Comparison of ENCODE assay signal across 9 mouse cellular contexts in the genomic region with DNA sequence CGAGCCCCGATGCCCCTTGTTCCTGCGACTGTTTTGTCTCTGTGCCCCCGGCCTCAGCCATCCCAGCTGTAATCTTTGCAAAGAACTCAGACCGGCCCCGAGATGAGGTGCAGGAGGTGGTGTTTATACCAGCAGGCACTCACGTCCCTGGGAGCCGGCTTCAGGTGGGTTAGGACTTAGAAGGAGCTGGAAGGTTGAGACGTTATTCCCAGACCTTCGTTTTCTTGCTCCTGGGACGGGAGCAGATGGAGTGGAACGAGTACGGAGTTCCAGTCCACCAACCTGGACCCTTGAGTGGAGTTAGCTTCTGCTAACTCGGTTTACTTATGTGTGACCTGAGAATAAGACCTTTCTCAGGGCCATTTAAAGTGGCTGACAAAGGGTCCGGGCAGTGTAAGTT. TPM values are rescaled to one million over a fixed set of nuclear protein-coding genes. Genes with fewer than 3 reads are reported as not detected.
A peak's percentile ranks its signal among the peaks of the same experiment; 100 is the strongest.
DNase-seq lines count a peak whose midpoint lies in the region; ATAC-seq and TF ChIP-seq lines count a peak whose summit lies in the region.
"Had no signal": no experiment of that assay in that cellular context is flagged by ENCODE, and none has a peak within 500 bp of the region (broad histone marks: within the 10 kb centered on the region; RNA-seq: fewer than 3 reads in every experiment).

No protein-coding gene starts in this region.

- 20% methylated on average over 15 of the region's 15 CpGs for WGBS in heart, embryonic 16.5 days
- 16% methylated on average over 15 of the region's 15 CpGs for WGBS in intestine, embryonic 15.5 days
- WGBS in midbrain, embryonic 13.5 days, result 21% methylated on average over 15 of the region's 15 CpGs

- no peak for DNase-seq in heart, adult 18-20 months
- DNase-seq in right cerebral cortex, postnatal 4 days, result no peak
- no peak for DNase-seq in adrenal gland, postnatal 36 days

- peak overlapping the region; percentile 74 for H3K9ac ChIP-seq in heart, embryonic 16.5 days (ENCODE audit: low read length)
- H3K9ac ChIP-seq in intestine, embryonic 15.5 days, result peak overlapping the region; percentile 71
- peak overlapping the region; percentile 80 for H3K9ac ChIP-seq in midbrain, embryonic 13.5 days (replicated peaks)

- H3K27ac ChIP-seq in heart, embryonic 16.5 days (ENCODE audit: low read length), result peak overlapping the region; percentile 66
- no peak overlapping the region for H3K27ac ChIP-seq in bone marrow macrophage, adult 2 months (ENCODE audit: insufficient read depth, low read depth, low read length)
- H3K27ac ChIP-seq in intestine, embryonic 15.5 days, result peak overlapping the region; percentile 71; the same call in 1 of the 2 replicates
- H3K27ac ChIP-seq in midbrain, embryonic 13.5 days, result no peak overlapping the region; the same call in 1 of the 2 replicates

- peak overlapping the region; percentile 92 for H3K4me2 ChIP-seq in heart, embryonic 16.5 days (ENCODE audit: low read depth, low read length)
- H3K4me2 ChIP-seq in intestine, embryonic 15.5 days (replicated peaks), result peak overlapping the region; percentile 89
- peak overlapping the region; percentile 69 for H3K4me2 ChIP-seq in midbrain, embryonic 13.5 days (replicated peaks)

- H3K36me3 ChIP-seq in heart, embryonic 16.5 days (ENCODE audit: control insufficient read depth, insufficient read depth), result no peaks in the 10 kb centered on the region
- H3K36me3 ChIP-seq in intestine, embryonic 15.5 days, result peaks cover 3% of the 10 kb centered on the region; the same call in 1 of the 2 replicates
- 0 out of 2 replicates have a peak, but pooled peaks cover 5% of the 10 kb centered on the region for H3K36me3 ChIP-seq in midbrain, embryonic 13.5 days

- H3K4me3 ChIP-seq in heart, embryonic 16.5 days (ENCODE audit: low read length), result peak overlapping the region; percentile 67
- peak overlapping the region; percentile 74 for H3K4me3 ChIP-seq in bone marrow macrophage, adult 2 months (ENCODE audit: insufficient read depth, low read length)
- H3K4me3 ChIP-seq in intestine, embryonic 15.5 days (replicated peaks), result peak overlapping the region; percentile 68
- H3K4me3 ChIP-seq in midbrain, embryonic 13.5 days (replicated peaks), result peak overlapping the region; percentile 68

- H3K4me1 ChIP-seq in heart, embryonic 16.5 days (ENCODE audit: control insufficient read depth, insufficient read depth, low read length), result peaks cover 11% of the 10 kb centered on the region
- H3K4me1 ChIP-seq in bone marrow macrophage, adult 2 months (ENCODE audit: control insufficient read depth, insufficient read depth, low read length), result peaks cover 8% of the 10 kb centered on the region
- H3K4me1 ChIP-seq in intestine, embryonic 15.5 days (replicated peaks), result peaks cover 15% of the 10 kb centered on the region
- H3K4me1 ChIP-seq in midbrain, embryonic 13.5 days (replicated peaks), result peaks cover 18% of the 10 kb centered on the region

- no peak for TF ChIP-seq CTCF in bone marrow macrophage, adult 2 months (IDR thresholded peaks at IDR 0.05; ENCODE audit: low read depth, low read length)

- no peaks in the 10 kb centered on the region for H3K9me3 ChIP-seq in heart, embryonic 16.5 days (replicated peaks; ENCODE audit: control insufficient read depth, low read length)
- H3K9me3 ChIP-seq in intestine, embryonic 15.5 days, result no peaks in the 10 kb centered on the region
- no peaks in the 10 kb centered on the region for H3K9me3 ChIP-seq in midbrain, embryonic 13.5 days

- no peak for TF ChIP-seq POLR2A in bone marrow macrophage, adult 2 months (IDR thresholded peaks at IDR 0.05; ENCODE audit: borderline replicate concordance, low read depth, low read length)

- no peaks in the 10 kb centered on the region for H3K27me3 ChIP-seq in heart, embryonic 16.5 days (ENCODE audit: control insufficient read depth, insufficient read depth, low read length)
- no peaks in the 10 kb centered on the region for H3K27me3 ChIP-seq in intestine, embryonic 15.5 days (replicated peaks)
- 0 out of 2 replicates have a peak, but pooled peaks cover under 1% of the 10 kb centered on the region for H3K27me3 ChIP-seq in midbrain, embryonic 13.5 days

- no peak for ATAC-seq in heart, embryonic 16.5 days (replicated peaks; ENCODE audit: extremely low read depth, insufficient read depth, low FRiP score)
- peak; percentile 12 for ATAC-seq in intestine, embryonic 15.5 days
- no peak for ATAC-seq in midbrain, embryonic 13.5 days
- no peak for ATAC-seq in megakaryocyte progenitor cell, adult 5-6 weeks (replicated peaks; ENCODE audit: poor library complexity)

RNA-seq across cellular contexts. Expression of a gene that starts 0.7 kb away (rescaled TPM):
- 19.1 and 20.4 TPM in 2 replicates for polyA plus RNA-seq in heart, embryonic 16.5 days (2015; fragmentation: Nextera tagmentation; extraction: Ambion mirVana)
- 10 to 100 TPM; 15.4 TPM for total RNA-seq in heart, adult 18-20 months (2021)
- polyA plus RNA-seq in bone marrow macrophage, adult 2 months (2012; ENCODE audit: insufficient read depth, insufficient read length, missing spikeins), result 1.5 and 2.2 TPM in 2 replicates
- 18.1 and 21.9 TPM in 2 replicates for polyA plus RNA-seq in intestine, embryonic 15.5 days (2015; fragmentation: Nextera tagmentation; extraction: Ambion mirVana)
- polyA plus RNA-seq in midbrain, embryonic 13.5 days (2015; fragmentation: Nextera tagmentation; extraction: Ambion mirVana), result 18.4 and 18.6 TPM in 2 replicates
- 3.0 and 4.2 TPM in 2 replicates for total RNA-seq in megakaryocyte progenitor cell, adult 5-6 weeks (2015)
- total RNA-seq in megakaryocyte progenitor cell, adult 5-6 weeks (2017), result 18.3 and 21.1 TPM in 2 replicates
- 10 to 100 TPM; 15.7 to 18.8 TPM for total RNA-seq in adrenal gland, postnatal 36 days (2021)

RNA-seq across cellular contexts. Expression of a gene that starts 10.8 kb away (rescaled TPM):
- polyA plus RNA-seq in heart, embryonic 16.5 days (2015; fragmentation: Nextera tagmentation; extraction: Ambion mirVana), result 1.1 and 2.0 TPM in 2 replicates
- total RNA-seq in heart, adult 18-20 months (2021), result under 1 TPM; 0.25 to 0.36 TPM
- polyA plus RNA-seq in bone marrow macrophage, adult 2 months (2012; ENCODE audit: insufficient read depth, insufficient read length, missing spikeins), result not detected in 2 replicates
- polyA plus RNA-seq in intestine, embryonic 15.5 days (2015; fragmentation: Nextera tagmentation; extraction: Ambion mirVana), result 0.40 and 0.45 TPM in 2 replicates
- polyA plus RNA-seq in midbrain, embryonic 13.5 days (2015; fragmentation: Nextera tagmentation; extraction: Ambion mirVana), result 2.5 and 3.2 TPM in 2 replicates
- 0.64 and 0.69 TPM in 2 replicates for total RNA-seq in megakaryocyte progenitor cell, adult 5-6 weeks (2015)
- total RNA-seq in megakaryocyte progenitor cell, adult 5-6 weeks (2017), result not detected in 2 replicates
- 1 to 10 TPM; 1.3 TPM for total RNA-seq in adrenal gland, postnatal 36 days (2021)
- total RNA-seq: gastrocnemius, postnatal 14 days had no signal

RNA-seq across cellular contexts. Expression of a gene that starts 10.9 kb away (rescaled TPM):
- 66.9 and 67.5 TPM in 2 replicates for polyA plus RNA-seq in heart, embryonic 16.5 days (2015; fragmentation: Nextera tagmentation; extraction: Ambion mirVana)
- 10 to 100 TPM; 92.1 to 94.8 TPM for total RNA-seq in heart, adult 18-20 months (2021)
- 32.2 and 34.0 TPM in 2 replicates for polyA plus RNA-seq in bone marrow macrophage, adult 2 months (2012; ENCODE audit: insufficient read depth, insufficient read length, missing spikeins)
- 86.9 and 88.7 TPM in 2 replicates for polyA plus RNA-seq in intestine, embryonic 15.5 days (2015; fragmentation: Nextera tagmentation; extraction: Ambion mirVana)
- polyA plus RNA-seq in midbrain, embryonic 13.5 days (2015; fragmentation: Nextera tagmentation; extraction: Ambion mirVana), result 58.2 and 62.0 TPM in 2 replicates
- 32.1 and 34.0 TPM in 2 replicates for total RNA-seq in megakaryocyte progenitor cell, adult 5-6 weeks (2015)
- total RNA-seq in megakaryocyte progenitor cell, adult 5-6 weeks (2017), result 19.7 and 24.5 TPM in 2 replicates
- 100 to 1,000 TPM; 131 to 141 TPM for total RNA-seq in adrenal gland, postnatal 36 days (2021)

RNA-seq across cellular contexts. Expression of a gene that starts 17.2 kb away (rescaled TPM):
- 0.21 TPM in 1 of 2 replicates, not detected in the other for polyA plus RNA-seq in heart, embryonic 16.5 days (2015; fragmentation: Nextera tagmentation; extraction: Ambion mirVana)
- total RNA-seq in heart, adult 18-20 months (2021), result under 1 TPM in 1 of 2 experiments, not detected in 1; 0.21 TPM
- polyA plus RNA-seq in bone marrow macrophage, adult 2 months (2012; ENCODE audit: insufficient read depth, insufficient read length, missing spikeins), result 0.31 and 0.37 TPM in 2 replicates
- 0.29 and 0.30 TPM in 2 replicates for polyA plus RNA-seq in intestine, embryonic 15.5 days (2015; fragmentation: Nextera tagmentation; extraction: Ambion mirVana)
- 0.07 and 0.13 TPM in 2 replicates for polyA plus RNA-seq in midbrain, embryonic 13.5 days (2015; fragmentation: Nextera tagmentation; extraction: Ambion mirVana)
- total RNA-seq in megakaryocyte progenitor cell, adult 5-6 weeks (2015), result not detected in 2 replicates
- total RNA-seq in megakaryocyte progenitor cell, adult 5-6 weeks (2017), result 0.03 TPM in 1 of 2 replicates, not detected in the other
- total RNA-seq in adrenal gland, postnatal 36 days (2021), result under 1 TPM; 0.16 to 0.23 TPM

RNA-seq across cellular contexts. Expression of a gene that starts 20.0 kb away (rescaled TPM):
- polyA plus RNA-seq in heart, embryonic 16.5 days (2015; fragmentation: Nextera tagmentation; extraction: Ambion mirVana), result 5.5 and 5.6 TPM in 2 replicates
- 1 to 10 TPM; 3.8 to 5.1 TPM for total RNA-seq in heart, adult 18-20 months (2021)
- polyA plus RNA-seq in bone marrow macrophage, adult 2 months (2012; ENCODE audit: insufficient read depth, insufficient read length, missing spikeins), result 8.5 and 9.2 TPM in 2 replicates
- 9.1 and 11.1 TPM in 2 replicates for polyA plus RNA-seq in intestine, embryonic 15.5 days (2015; fragmentation: Nextera tagmentation; extraction: Ambion mirVana)
- polyA plus RNA-seq in midbrain, embryonic 13.5 days (2015; fragmentation: Nextera tagmentation; extraction: Ambion mirVana), result 11.3 and 11.8 TPM in 2 replicates
- 8.5 and 9.7 TPM in 2 replicates for total RNA-seq in megakaryocyte progenitor cell, adult 5-6 weeks (2015)
- total RNA-seq in megakaryocyte progenitor cell, adult 5-6 weeks (2017), result 8.3 and 10.5 TPM in 2 replicates
- 1 to 10 TPM; 7.8 to 9.1 TPM for total RNA-seq in adrenal gland, postnatal 36 days (2021)

Comparison
In these comparisons a context has a peak if more than half of its experiments do, and no peak if none do; other contexts are left out.
1. H3K27ac ChIP-seq: peak in heart, embryonic 16.5 days (single experiment) and intestine, embryonic 15.5 days (single experiment); none in bone marrow macrophage, adult 2 months (single experiment) and midbrain, embryonic 13.5 days (single experiment).
2. Peak in every context shown above with its lines, with median percentiles within 50 percentile points of each other: H3K4me2 ChIP-seq, H3K4me3 ChIP-seq and H3K9ac ChIP-seq.